Mouse (Mus musculus): ENCODE data around the gene St3gal2. TPM values are rescaled to one million over a fixed set of nuclear protein-coding genes. Genes with fewer than 3 reads are reported as not detected.

St3gal2 gene
- 6.1 TPM for polyA plus RNA-seq (2014; fragmentation: Illumina TruSeq; extraction: RNeasy Lipid Tissue Mini Kit (QIAGEN cat#74804); ENCODE audit: low read depth, low replicate concordance)

GRCm38 (mm10) chr8:110919341-110920031 is at the start of gene St3gal2:
TSS of gene St3gal2 (plus strand) at chr8:110919922.

DNA sequence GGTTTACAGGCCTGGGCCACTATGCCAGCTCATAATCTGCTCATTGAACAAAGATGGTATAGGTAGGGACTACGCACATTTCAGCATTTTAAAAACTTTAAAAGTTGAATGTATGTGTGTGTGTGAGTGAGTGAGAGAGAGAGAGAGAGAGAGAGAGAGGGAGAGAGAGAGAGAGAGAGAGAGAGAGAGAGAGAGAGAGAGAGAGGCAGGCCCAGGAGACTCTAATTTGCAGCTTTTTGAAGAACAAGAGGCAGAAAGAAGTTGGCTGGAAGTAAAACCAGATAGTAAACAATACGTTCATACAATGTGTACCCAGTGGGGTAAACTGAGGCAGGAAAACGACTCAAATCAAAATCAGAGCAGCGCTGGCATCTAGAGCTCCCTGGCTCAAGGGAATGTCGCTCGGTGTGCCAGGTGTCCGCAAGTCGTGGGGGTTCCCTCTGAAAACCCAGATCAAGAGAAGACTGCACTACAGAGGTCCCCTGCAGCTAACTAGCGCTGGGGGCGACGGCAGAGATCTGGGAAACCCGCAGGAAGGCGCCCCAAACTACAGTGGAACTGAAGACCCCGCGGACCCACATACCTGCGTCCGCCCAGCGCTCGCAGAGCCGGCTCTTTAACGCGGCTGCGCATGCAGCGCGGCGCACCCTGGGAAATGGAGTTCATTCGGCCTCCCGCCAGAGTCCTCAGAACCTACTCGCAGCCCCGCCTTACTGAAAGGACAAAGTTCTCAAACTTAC is 17.7 kb upstream of the St3gal2 start, which contains the start of gene Fuk:
Fuk (minus strand) TSS at position 650 of the 740 bp plus-strand sequence.

DNA sequence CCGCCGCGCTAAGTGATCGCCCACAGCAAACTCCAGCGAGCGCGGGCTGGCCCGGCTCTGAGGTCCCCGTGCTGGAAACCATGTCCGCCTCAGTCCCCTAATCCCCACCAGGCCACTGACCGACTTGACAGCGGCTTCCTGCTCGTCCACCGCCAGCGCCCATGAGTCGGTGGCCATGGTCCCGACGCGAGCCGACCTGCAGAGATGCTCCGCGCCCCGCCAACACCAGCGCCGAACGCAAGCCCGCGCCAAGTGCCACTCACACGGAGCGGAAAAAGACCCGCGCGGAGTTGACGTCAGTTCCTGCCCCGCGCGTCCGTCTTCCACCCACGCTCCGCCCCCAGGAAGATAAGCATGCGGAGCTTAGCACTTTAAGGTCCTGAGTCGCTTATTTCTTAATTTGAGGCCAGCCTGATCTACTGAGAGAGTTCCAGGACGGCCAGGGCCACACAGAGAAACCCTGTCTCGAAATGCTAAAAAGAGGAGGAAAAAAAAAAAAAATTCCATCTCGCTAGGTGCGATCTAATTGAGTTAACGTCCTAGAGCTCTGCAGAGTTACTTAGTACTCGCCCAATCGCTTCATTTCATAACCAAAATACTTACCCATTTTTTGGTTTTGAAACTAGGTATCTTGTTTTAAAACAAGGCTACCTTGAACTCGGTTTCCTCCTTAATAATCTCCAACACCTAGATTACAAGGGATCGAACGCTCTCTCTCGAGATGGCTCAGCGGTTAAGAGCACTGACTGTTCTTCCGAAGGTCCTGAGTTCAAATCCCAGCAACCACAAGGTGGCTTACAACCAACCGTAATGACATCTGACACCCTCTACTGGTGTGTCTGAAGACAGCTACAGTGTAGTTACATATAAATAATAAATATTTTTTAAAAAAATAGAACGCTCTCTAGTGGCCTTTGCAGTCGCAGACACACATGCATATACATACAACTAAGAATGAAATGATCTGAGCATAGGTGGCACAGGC is 78.1 kb downstream of the St3gal2 start, which contains the start of gene Ddx19a:
Ddx19a (minus strand) TSS at position 254 of the 985 bp plus-strand sequence.

Other genes with a start within 250 kb of the St3gal2 start
- gene Mtss1l, start 198.4 kb upstream of the St3gal2 start, polyA plus RNA-seq (2014; fragmentation: Illumina TruSeq; extraction: RNeasy Lipid Tissue Mini Kit (QIAGEN cat#74804); ENCODE audit: low read depth, low replicate concordance), result 0.93 TPM
- gene Il34, start 114.0 kb upstream of the St3gal2 start, polyA plus RNA-seq (2014; fragmentation: Illumina TruSeq; extraction: RNeasy Lipid Tissue Mini Kit (QIAGEN cat#74804); ENCODE audit: low read depth, low replicate concordance), result 0.32 TPM
- 13.7 TPM for gene Cog4, start 73.3 kb upstream of the St3gal2 start, polyA plus RNA-seq (2014; fragmentation: Illumina TruSeq; extraction: RNeasy Lipid Tissue Mini Kit (QIAGEN cat#74804); ENCODE audit: low read depth, low replicate concordance)
- 21.7 TPM for gene Sf3b3, start 73.1 kb upstream of the St3gal2 start, polyA plus RNA-seq (2014; fragmentation: Illumina TruSeq; extraction: RNeasy Lipid Tissue Mini Kit (QIAGEN cat#74804); ENCODE audit: low read depth, low replicate concordance)
- 1.4 TPM for gene Fuk, start 17.4 kb upstream of the St3gal2 start, polyA plus RNA-seq (2014; fragmentation: Illumina TruSeq; extraction: RNeasy Lipid Tissue Mini Kit (QIAGEN cat#74804); ENCODE audit: low read depth, low replicate concordance)
- gene Ddx19a, start 77.9 kb downstream of the St3gal2 start, polyA plus RNA-seq (2014; fragmentation: Illumina TruSeq; extraction: RNeasy Lipid Tissue Mini Kit (QIAGEN cat#74804); ENCODE audit: low read depth, low replicate concordance), result 16.3 TPM
- 8.4 TPM for gene Ddx19b, start 111.8 kb downstream of the St3gal2 start, polyA plus RNA-seq (2014; fragmentation: Illumina TruSeq; extraction: RNeasy Lipid Tissue Mini Kit (QIAGEN cat#74804); ENCODE audit: low read depth, low replicate concordance)
- gene Aars, start 113.2 kb downstream of the St3gal2 start, polyA plus RNA-seq (2014; fragmentation: Illumina TruSeq; extraction: RNeasy Lipid Tissue Mini Kit (QIAGEN cat#74804); ENCODE audit: low read depth, low replicate concordance), result 14.1 TPM
- gene Exosc6, start 136.4 kb downstream of the St3gal2 start, polyA plus RNA-seq (2014; fragmentation: Illumina TruSeq; extraction: RNeasy Lipid Tissue Mini Kit (QIAGEN cat#74804); ENCODE audit: low read depth, low replicate concordance), result 7.1 TPM
- gene Clec18a, start 172.5 kb downstream of the St3gal2 start, polyA plus RNA-seq (2014; fragmentation: Illumina TruSeq; extraction: RNeasy Lipid Tissue Mini Kit (QIAGEN cat#74804); ENCODE audit: low read depth, low replicate concordance), result not detected
- gene Pdpr, start 174.7 kb downstream of the St3gal2 start, polyA plus RNA-seq (2014; fragmentation: Illumina TruSeq; extraction: RNeasy Lipid Tissue Mini Kit (QIAGEN cat#74804); ENCODE audit: low read depth, low replicate concordance), result 41.5 TPM